Mouse (Mus musculus): Measurements from ENCODE around the gene Dcun1d3.

DNA sequence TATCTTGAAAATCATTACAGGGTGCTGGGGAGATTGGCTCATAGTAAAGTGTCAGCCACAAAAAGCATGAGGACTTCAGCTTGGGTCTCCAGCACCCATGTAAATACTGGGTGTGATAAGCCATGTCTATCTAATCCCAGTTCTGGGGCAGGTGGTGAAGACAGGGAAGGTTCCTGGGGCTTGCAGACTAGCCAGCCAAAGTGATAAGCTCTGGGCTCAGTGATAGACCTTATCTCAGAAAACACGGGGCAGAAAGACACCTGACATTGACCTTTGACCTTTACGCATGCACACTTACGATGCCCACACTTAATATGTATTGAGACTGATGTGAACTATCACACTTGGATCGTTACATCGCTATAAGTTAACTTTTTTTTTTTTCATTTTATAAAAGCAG is 31.6 kb downstream of the Dcun1d3 start:
- TF ChIP-seq POLR2A (IDR thresholded peaks at IDR 0.05; ENCODE audit: control insufficient read depth in 1 of 2, insufficient read depth in 1 of 2, low read depth in 1 of 2, low read length in 2 of 2, poor library complexity in 1 of 2) (no peak), USF1 (IDR thresholded peaks at IDR 0.05; ENCODE audit: low read depth, low read length) (no peak), BHLHE40 (IDR thresholded peaks at IDR 0.05; ENCODE audit: borderline replicate concordance, low read depth, low read length) (no peak), NRF1 (IDR thresholded peaks at IDR 0.05; ENCODE audit: insufficient read depth, low read depth, low read length, poor library complexity, severe bottlenecking) (no peak), ZC3H11A (IDR thresholded peaks at IDR 0.05; ENCODE audit: low read depth, low read length) (no peak), MAX (IDR thresholded peaks at IDR 0.05; ENCODE audit: low read length) (no peak), CTCF (IDR thresholded peaks at IDR 0.05 in 2 of 3, conservative IDR thresholded peaks at IDR 0.05 in 1 of 3; ENCODE audit: control insufficient read depth in 1 of 3, insufficient read depth in 1 of 3, low read depth in 2 of 3, low read length in 3 of 3, poor library complexity in 1 of 3, severe bottlenecking in 1 of 3) (no peak)
